Mouse (Mus musculus): ENCODE measurements around the gene Wbp2. TPM values are rescaled to one million over a fixed set of nuclear protein-coding genes. Genes with fewer than 3 reads are reported as not detected.

Wbp2 gene
- polyA plus RNA-seq, 1 experiment from 2014 or later, result 99.4 TPM

DNA sequence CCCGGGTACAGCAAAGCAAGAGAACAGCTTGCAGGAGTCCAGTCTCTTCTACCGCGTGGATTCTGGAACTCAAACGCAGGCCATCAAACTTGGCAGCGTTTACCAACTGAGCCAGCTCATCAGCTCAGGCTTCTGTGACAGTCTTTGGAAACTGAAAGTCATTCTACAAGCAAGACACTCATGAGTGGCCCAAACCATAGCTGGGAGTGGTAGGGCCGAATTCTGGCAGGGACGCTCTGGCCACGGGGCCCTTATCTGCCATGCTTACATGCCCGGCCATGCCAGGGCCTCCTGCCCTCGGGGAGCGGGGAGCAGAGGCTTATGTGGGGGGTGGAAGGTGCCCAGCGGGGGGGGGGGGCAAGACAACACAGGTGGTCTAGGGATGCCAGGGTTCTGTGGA, 16.8 kb upstream of the Wbp2 start:
- H3K9ac ChIP-seq (replicated peaks; ENCODE audit: low read length), result no peak overlapping the region
- 0 out of 2 replicates have a peak overlapping the region, but pooled peaks have one; percentile 8 for H3K4me2 ChIP-seq (replicated peaks; ENCODE audit: low read depth, low read length)
- H3K9me3 ChIP-seq (ENCODE audit: low read length), result no peaks in the 10 kb centered on the region
- peaks cover 93% of the 10 kb centered on the region for H3K4me1 ChIP-seq (ENCODE audit: insufficient read depth, low read length)
- peaks cover 16% of the 10 kb centered on the region for H3K27me3 ChIP-seq (ENCODE audit: insufficient read depth, low read length)
- H3K36me3 ChIP-seq (ENCODE audit: insufficient read depth, low read length), result no peaks in the 10 kb centered on the region
- 61% methylated on average over 12 of the region's 12 CpGs for WGBS
- peak overlapping the region; percentile 89 for H3K27ac ChIP-seq (ENCODE audit: low read length)
- no peak overlapping the region for H3K4me3 ChIP-seq (ENCODE audit: low read length)
- no peak for ATAC-seq (ENCODE audit: low FRiP score, low TSS enrichment)

DNA sequence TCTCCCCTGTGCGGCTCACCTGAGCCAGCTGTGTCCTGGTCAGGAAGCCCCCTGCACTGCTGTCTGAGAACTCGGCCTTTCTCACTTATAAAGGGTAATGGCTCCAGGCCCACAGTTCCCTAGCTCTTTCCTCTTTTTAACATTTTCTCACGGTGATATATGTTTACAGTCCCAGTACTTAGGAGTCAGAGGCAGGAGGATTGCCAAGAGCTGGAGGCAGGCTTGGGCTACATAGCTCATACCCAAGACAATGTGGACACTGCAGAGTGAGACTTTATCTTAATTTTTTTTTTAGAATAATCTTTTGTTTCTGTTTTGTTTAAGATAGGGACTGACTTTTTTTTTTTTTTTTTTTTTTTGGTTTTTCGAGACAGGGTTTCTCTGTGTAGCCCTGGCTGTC, 15.7 kb upstream of the Wbp2 start:
- no peaks in the 10 kb centered on the region for H3K36me3 ChIP-seq (ENCODE audit: insufficient read depth, low read length)
- peak overlapping the region; percentile 46 for H3K9ac ChIP-seq (replicated peaks; ENCODE audit: low read length)
- H3K9me3 ChIP-seq (ENCODE audit: low read length), result no peaks in the 10 kb centered on the region
- H3K4me3 ChIP-seq (ENCODE audit: low read length), result no peak overlapping the region
- peak overlapping the region; percentile 99 for H3K27ac ChIP-seq (ENCODE audit: low read length)
- peaks cover 6% of the 10 kb centered on the region for H3K27me3 ChIP-seq (ENCODE audit: insufficient read depth, low read length)
- 61% methylated on average over 3 of the region's 4 CpGs for WGBS
- H3K4me2 ChIP-seq (replicated peaks; ENCODE audit: low read depth, low read length), result 0 out of 2 replicates have a peak overlapping the region, but pooled peaks have one; percentile 40
- peaks cover 84% of the 10 kb centered on the region for H3K4me1 ChIP-seq (ENCODE audit: insufficient read depth, low read length)
- no peak for ATAC-seq (ENCODE audit: low FRiP score, low TSS enrichment)

DNA sequence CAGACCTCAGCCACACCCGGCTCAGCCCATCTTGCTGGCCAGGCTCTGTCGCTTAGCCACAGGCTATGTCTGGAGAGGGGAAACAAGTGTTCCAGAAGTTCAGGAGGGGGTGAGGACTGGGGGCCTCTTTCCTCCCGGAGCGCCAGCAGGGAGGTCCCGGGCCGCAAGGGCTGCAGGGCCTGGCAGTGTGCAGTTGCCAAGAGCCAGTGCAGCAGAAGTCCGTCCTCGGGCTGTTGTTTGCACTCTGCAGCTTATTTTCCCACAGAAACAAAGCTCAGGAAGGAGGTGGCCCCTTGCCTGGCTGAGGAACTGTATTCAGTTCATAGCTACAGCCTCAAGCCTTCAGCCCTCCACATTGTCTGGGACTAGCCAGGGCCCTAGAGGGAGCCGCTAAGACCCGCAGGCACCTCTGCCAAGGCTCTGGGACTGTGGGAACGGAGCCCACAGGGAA, 15.2 kb upstream of the Wbp2 start:
- Histone ChIP-seq H3K4me2 (replicated peaks; ENCODE audit: low read depth, low read length) (peak overlapping the region; percentile 40), H3K4me1 (ENCODE audit: insufficient read depth, low read length) (peaks cover 79% of the 10 kb centered on the region), H3K27me3 (ENCODE audit: insufficient read depth, low read length) (peaks cover under 1% of the 10 kb centered on the region), H3K9me3 (ENCODE audit: low read length) (no peaks in the 10 kb centered on the region), H3K27ac (ENCODE audit: low read length) (peak overlapping the region; percentile 99), H3K36me3 (ENCODE audit: insufficient read depth, low read length) (no peaks in the 10 kb centered on the region), H3K9ac (replicated peaks; ENCODE audit: low read length) (peak overlapping the region; percentile 46), H3K4me3 (ENCODE audit: low read length) (no peak overlapping the region)
- ATAC-seq (ENCODE audit: low FRiP score, low TSS enrichment), result peak; percentile 5; the same call in 1 of the 2 replicates
- 42% methylated on average over 11 of the region's 11 CpGs for WGBS

DNA sequence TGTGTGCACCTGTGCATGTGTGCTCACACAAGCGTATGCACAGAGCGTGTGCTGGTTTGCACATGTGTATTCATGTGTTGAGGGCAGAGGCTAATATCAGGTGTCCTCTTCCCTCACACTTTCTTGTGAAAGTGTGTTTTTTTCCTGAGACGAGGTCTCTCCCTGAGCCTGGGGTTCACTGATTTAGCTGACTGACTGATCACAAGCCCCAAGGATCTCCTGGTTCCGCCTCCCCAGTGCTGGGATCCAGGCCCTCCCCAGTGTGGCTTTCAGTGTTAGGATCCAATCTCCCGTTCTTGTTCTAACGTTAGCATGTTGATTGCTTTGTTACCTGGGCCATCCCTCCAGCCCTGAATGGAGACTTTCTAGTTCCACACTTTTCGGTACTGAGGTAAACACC, 14.0 kb upstream of the Wbp2 start:
- no peak for ATAC-seq (ENCODE audit: low FRiP score, low TSS enrichment)
- Histone ChIP-seq H3K9me3 (ENCODE audit: low read length) (peaks cover 5% of the 10 kb centered on the region; the same call in 1 of the 2 replicates), H3K4me3 (ENCODE audit: low read length) (no peak overlapping the region), H3K9ac (replicated peaks; ENCODE audit: low read length) (peak overlapping the region; percentile 39; the same call in 1 of the 2 replicates), H3K4me2 (replicated peaks; ENCODE audit: low read depth, low read length) (peak overlapping the region; percentile 40; the same call in 1 of the 2 replicates), H3K36me3 (ENCODE audit: insufficient read depth, low read length) (no peaks in the 10 kb centered on the region), H3K27ac (ENCODE audit: low read length) (peak overlapping the region; percentile 99), H3K4me1 (ENCODE audit: insufficient read depth, low read length) (peaks cover 68% of the 10 kb centered on the region), H3K27me3 (ENCODE audit: insufficient read depth, low read length) (no peaks in the 10 kb centered on the region)
- 68% methylated on average over 7 of the region's 7 CpGs for WGBS

DNA sequence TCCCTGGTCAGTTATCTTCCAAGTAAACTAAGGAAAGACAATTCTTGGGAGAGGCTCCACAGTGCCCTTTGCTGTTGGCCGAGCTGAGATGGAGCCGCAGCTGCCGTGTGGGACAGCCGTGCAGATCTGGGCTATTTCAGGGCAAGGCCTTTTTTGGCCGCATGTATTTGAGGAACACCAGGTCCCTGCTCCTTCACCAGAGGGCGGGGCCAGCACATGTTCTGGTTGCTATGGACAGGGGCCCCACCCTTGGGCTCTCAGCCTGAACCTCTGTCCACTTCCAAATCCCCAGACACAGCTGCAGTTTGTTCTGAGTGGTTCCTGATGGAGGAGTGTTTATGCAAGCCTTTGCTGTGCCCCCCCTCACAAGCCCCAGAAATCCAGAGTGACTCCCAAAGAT, 13.6 kb upstream of the Wbp2 start:
- H3K4me3 ChIP-seq (ENCODE audit: low read length), result 0 out of 2 replicates have a peak overlapping the region, but pooled peaks have one; percentile 5
- no peaks in the 10 kb centered on the region for H3K27me3 ChIP-seq (ENCODE audit: insufficient read depth, low read length)
- H3K9me3 ChIP-seq (ENCODE audit: low read length), result peaks cover 5% of the 10 kb centered on the region; the same call in 1 of the 2 replicates
- H3K9ac ChIP-seq (replicated peaks; ENCODE audit: low read length), result 0 out of 2 replicates have a peak overlapping the region, but pooled peaks have one; percentile 33
- H3K36me3 ChIP-seq (ENCODE audit: insufficient read depth, low read length), result no peaks in the 10 kb centered on the region
- peaks cover 64% of the 10 kb centered on the region for H3K4me1 ChIP-seq (ENCODE audit: insufficient read depth, low read length)
- H3K4me2 ChIP-seq (replicated peaks; ENCODE audit: low read depth, low read length), result peak overlapping the region; percentile 40
- 70% methylated on average over 6 of the region's 6 CpGs for WGBS
- ATAC-seq (ENCODE audit: low FRiP score, low TSS enrichment), result no peak
- H3K27ac ChIP-seq (ENCODE audit: low read length), result peak overlapping the region; percentile 99

DNA sequence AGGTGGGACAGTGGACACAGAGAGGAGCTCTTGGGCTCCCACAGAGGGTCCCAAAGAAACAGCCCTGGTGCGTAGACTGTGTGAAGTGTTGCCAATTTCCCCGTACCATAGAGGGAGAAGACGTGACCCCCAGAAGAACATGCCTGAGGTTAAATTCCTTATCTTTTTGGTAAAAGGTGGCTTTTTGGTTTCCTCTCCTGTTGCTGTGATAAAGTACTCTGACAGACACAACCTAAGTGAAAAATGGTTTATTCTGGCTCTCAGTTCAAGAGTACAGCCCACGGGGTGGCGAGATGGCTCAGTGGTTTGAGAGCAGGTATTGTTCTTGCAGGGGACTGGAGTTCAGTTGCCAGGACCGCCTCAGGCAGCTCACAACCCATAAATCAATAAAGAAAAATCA, 12.7 kb upstream of the Wbp2 start:
- H3K4me3 ChIP-seq (ENCODE audit: low read length), result peak overlapping the region; percentile 19
- H3K27ac ChIP-seq (ENCODE audit: low read length), result peak overlapping the region; percentile 99
- peak overlapping the region; percentile 40 for H3K4me2 ChIP-seq (replicated peaks; ENCODE audit: low read depth, low read length)
- H3K4me1 ChIP-seq (ENCODE audit: insufficient read depth, low read length), result peaks cover 58% of the 10 kb centered on the region
- H3K9me3 ChIP-seq (ENCODE audit: low read length), result peaks cover 5% of the 10 kb centered on the region; the same call in 1 of the 2 replicates
- H3K36me3 ChIP-seq (ENCODE audit: insufficient read depth, low read length), result no peaks in the 10 kb centered on the region
- H3K9ac ChIP-seq (replicated peaks; ENCODE audit: low read length), result peak overlapping the region; percentile 58
- H3K27me3 ChIP-seq (ENCODE audit: insufficient read depth, low read length), result no peaks in the 10 kb centered on the region
- ATAC-seq (ENCODE audit: low FRiP score, low TSS enrichment), result no peak
- 83% methylated on average over 6 of the region's 6 CpGs for WGBS

DNA sequence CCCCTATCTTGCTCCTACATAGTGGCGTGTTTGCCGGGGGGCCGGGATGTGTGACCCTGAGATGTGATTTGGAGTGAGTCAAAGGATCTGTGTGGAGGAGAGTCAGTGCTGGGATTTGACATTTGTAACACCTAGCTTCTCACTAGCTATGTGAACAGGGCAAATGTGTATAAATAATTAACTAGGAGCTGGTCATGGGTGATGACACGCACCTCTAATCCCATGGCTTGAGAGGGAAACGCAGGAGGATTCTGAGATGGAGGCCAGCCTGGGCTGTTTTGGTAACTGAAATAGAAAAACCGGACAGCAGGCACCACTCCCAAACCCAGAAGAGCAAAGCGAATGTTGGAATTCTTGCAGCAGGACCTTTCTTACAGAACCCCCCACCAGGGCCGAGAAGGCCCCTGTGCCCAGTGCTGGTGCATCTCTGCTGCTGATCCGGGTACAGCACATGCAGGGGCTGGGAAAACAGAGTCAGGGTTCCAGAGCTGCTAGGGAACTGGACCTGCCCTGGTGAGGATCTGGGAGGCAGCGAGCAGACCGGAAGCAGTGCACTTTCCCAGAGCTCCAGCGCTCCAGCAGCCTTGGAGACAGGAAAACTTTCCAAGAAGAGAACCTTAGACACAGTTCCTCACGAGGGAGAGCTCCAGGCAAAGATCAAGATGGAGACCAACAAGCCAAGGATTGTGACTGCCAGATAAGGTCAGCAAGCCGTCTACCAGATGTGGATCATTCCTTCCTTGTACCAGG, 12.1 kb upstream of the Wbp2 start:
- peaks cover 5% of the 10 kb centered on the region; the same call in 1 of the 2 replicates for H3K9me3 ChIP-seq (ENCODE audit: low read length)
- peak overlapping the region; percentile 40 for H3K4me2 ChIP-seq (replicated peaks; ENCODE audit: low read depth, low read length)
- H3K9ac ChIP-seq (replicated peaks; ENCODE audit: low read length), result peak overlapping the region; percentile 58
- WGBS, result 47% methylated on average over 14 of the region's 14 CpGs
- H3K4me1 ChIP-seq (ENCODE audit: insufficient read depth, low read length), result peaks cover 56% of the 10 kb centered on the region
- no peaks in the 10 kb centered on the region for H3K36me3 ChIP-seq (ENCODE audit: insufficient read depth, low read length)
- ATAC-seq (ENCODE audit: low FRiP score, low TSS enrichment), result peak; percentile 76
- no peaks in the 10 kb centered on the region for H3K27me3 ChIP-seq (ENCODE audit: insufficient read depth, low read length)
- H3K27ac ChIP-seq (ENCODE audit: low read length), result peak overlapping the region; percentile 99
- H3K4me3 ChIP-seq (ENCODE audit: low read length), result peak overlapping the region; percentile 19

DNA sequence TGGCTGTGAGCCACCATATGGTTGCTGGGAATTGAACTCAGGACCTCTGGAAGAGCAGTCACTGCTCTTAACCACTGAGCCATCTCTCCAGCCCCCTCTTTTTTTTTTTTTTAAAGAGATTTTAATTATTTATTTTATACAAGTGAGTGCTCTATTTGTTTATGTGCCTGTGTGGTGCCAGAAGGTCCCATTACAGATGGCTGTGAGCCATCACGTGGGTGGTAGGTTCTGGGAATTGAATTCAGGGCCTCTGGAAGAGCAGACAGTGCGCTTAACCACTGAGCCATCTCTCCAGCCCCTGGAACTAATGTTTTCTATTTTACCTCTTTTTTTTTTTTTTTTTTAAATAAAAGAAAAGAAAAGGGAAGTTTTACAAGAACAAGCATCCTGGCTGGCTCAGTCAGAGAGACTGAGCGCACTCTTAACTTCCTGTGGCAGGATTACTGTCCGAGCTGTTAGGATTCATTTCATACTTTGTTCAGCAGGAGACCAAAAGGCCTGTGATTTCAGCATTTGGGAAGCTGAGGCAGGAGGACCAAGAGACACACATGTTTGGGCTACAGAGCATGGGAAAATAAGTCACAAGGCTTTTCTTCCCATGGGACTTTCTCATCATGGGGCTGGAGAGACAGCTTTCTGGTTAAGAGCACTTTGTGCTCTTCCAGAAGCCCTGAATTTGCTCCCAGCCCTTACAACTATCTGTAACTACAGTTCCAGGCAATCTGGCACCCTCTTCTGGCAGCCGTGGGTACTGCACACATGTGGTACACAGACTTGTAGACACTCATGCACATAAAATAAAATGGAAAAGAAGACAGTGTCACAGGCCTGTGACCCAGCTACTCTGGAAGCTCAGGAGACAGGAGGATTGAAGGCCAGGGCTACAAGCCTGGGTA, 9.7 kb upstream of the Wbp2 start:
- no peak overlapping the region for H3K4me3 ChIP-seq (ENCODE audit: low read length)
- H3K9ac ChIP-seq (replicated peaks; ENCODE audit: low read length), result no peak overlapping the region
- H3K4me1 ChIP-seq (ENCODE audit: insufficient read depth, low read length), result peaks cover 34% of the 10 kb centered on the region
- no peak for ATAC-seq (ENCODE audit: low FRiP score, low TSS enrichment)
- H3K4me2 ChIP-seq (replicated peaks; ENCODE audit: low read depth, low read length), result no peak overlapping the region
- H3K9me3 ChIP-seq (ENCODE audit: low read length), result peaks cover 5% of the 10 kb centered on the region; the same call in 1 of the 2 replicates
- 93% methylated on average over 5 of the region's 5 CpGs for WGBS
- H3K27me3 ChIP-seq (ENCODE audit: insufficient read depth, low read length), result no peaks in the 10 kb centered on the region
- no peaks in the 10 kb centered on the region for H3K36me3 ChIP-seq (ENCODE audit: insufficient read depth, low read length)
- no peak overlapping the region for H3K27ac ChIP-seq (ENCODE audit: low read length)

DNA sequence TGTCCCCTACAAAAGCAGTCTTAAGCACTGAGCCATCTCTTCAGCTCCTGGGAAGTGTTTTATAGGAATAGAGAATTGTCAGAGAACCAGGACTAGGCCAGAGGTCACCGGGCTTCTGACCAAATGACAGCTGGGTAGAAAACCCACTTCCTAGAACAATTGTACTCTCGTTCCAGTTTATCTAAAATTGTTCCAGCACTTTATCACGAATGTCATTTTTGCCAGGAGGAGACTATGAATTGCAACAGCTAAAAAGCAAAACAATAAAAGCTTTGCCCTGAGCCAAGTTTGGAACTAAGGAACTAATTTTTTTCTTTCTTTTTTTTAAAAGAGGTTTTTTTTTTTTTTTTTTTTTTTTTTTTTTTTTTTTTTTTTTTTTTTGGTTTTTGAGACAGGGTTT, 8.8 kb upstream of the Wbp2 start:
- no peak overlapping the region for H3K9ac ChIP-seq (replicated peaks; ENCODE audit: low read length)
- 72% methylated on average over 3 of the region's 3 CpGs for WGBS
- ATAC-seq (ENCODE audit: low FRiP score, low TSS enrichment), result no peak
- H3K27me3 ChIP-seq (ENCODE audit: insufficient read depth, low read length), result no peaks in the 10 kb centered on the region
- peak overlapping the region; percentile 20; the same call in 1 of the 2 replicates for H3K27ac ChIP-seq (ENCODE audit: low read length)
- no peaks in the 10 kb centered on the region for H3K36me3 ChIP-seq (ENCODE audit: insufficient read depth, low read length)
- H3K9me3 ChIP-seq (ENCODE audit: low read length), result peaks cover 5% of the 10 kb centered on the region; the same call in 1 of the 2 replicates
- no peak overlapping the region for H3K4me3 ChIP-seq (ENCODE audit: low read length)
- H3K4me1 ChIP-seq (ENCODE audit: insufficient read depth, low read length), result peaks cover 26% of the 10 kb centered on the region
- no peak overlapping the region for H3K4me2 ChIP-seq (replicated peaks; ENCODE audit: low read depth, low read length)

Data from kidney, embryonic 16.5 days (tissue).